Mouse (Mus musculus) ES-E14 (cell line): Measurements from ENCODE around the gene Iqgap1.

Source experiments
- CHD2 ChIP-seq: IDR thresholded peaks from 2 replicates; pipeline ENCODE4 v1.6.1; 2014; ENCODE audit warnings: mild to moderate bottlenecking, low read depth, low read length, inconsistent platforms
- HCFC1 ChIP-seq: IDR thresholded peaks from 2 replicates; pipeline ENCODE4 v1.6.1; 2012; ENCODE audit warnings: low read length, inconsistent platforms, borderline replicate concordance; ENCODE audit not compliant: insufficient read depth
- MAFK ChIP-seq: IDR thresholded peaks from 2 replicates; pipeline ENCODE4 v1.6.1; 2014; ENCODE audit warnings: mild to moderate bottlenecking, low read depth, low read length, inconsistent platforms; ENCODE audit not compliant: insufficient read depth
- ZC3H11A ChIP-seq: IDR thresholded peaks from 2 replicates; pipeline ENCODE4 v1.6.1; 2012; ENCODE audit warnings: low read depth, mild to moderate bottlenecking, inconsistent platforms, low read length, borderline replicate concordance
- ZNF384 ChIP-seq: IDR thresholded peaks from 2 replicates; pipeline ENCODE4 v1.6.1; 2012; ENCODE audit warnings: low read depth, low read length, inconsistent platforms

- TF ChIP-seq ZC3H11A (no peak), CHD2 (no peak), HCFC1 (no peak), MAFK (no peak), ZNF384 (no peak)
These were observed 29.5 kb upstream of the Iqgap1 start for GRCm38 (mm10) chr7:80855316-80855715.
